Mouse (Mus musculus): ENCODE results near the gene Zdhhc13.

DNA sequence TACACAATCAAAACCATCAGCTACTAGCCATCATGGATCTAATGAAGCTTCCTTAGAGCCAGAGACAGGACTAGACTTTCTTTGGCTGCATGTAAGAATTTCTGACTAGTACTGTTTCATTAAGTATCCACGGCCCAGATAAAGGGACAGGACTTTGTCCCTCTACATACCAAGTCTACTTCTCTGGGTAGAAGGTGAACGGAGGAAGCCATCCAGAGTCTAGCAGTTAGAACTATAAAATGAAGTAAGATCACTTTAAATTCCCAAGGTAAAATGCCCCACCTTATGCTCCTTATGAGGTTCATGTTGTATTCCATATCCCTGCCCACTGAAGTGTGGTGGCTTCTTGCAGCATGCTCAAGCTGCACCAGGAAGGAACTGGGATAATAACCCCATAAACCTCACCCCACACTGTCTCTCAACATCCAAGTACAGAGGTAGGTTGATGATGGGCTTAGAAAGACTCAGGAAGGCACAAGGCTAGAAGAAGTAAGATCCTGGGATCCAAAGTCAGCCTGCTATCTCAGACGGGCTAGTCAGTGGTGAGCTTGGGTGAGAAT is 34.3 kb upstream of the Zdhhc13 start:
- TF ChIP-seq CTCF (IDR thresholded peaks at IDR 0.05; ENCODE audit: borderline replicate concordance, insufficient read depth, low read depth, low read length) (no peak), POLR2A (IDR thresholded peaks at IDR 0.05; ENCODE audit: borderline replicate concordance, insufficient read depth, low read length) (no peak)
